Comparison of ENCODE assay signal across 21 mouse cellular contexts in genomic region chrX:113074823-113075222, GRCm38 (mm10).
"Had no signal": no experiment of that assay in that cellular context is flagged by ENCODE, and none has a peak within 500 bp of the region (broad histone marks: within the 10 kb centered on the region; RNA-seq: fewer than 3 reads in every experiment).

No protein-coding gene starts in this region.

- H3K9me3 ChIP-seq: liver, embryonic 15.5 days; lung, embryonic 15.5 days; midbrain, embryonic 10.5 days; midbrain, embryonic 12.5 days; neural tube, embryonic 13.5 days; neural tube, embryonic 15.5 days had no signal

- H3K4me1 ChIP-seq: liver, embryonic 15.5 days; lung, embryonic 15.5 days; midbrain, embryonic 10.5 days; midbrain, embryonic 12.5 days; neural tube, embryonic 13.5 days; neural tube, embryonic 15.5 days had no signal

- ATAC-seq: liver, postnatal 0 days; lung, postnatal 0 days; midbrain, embryonic 16.5 days had no signal

- H3K9ac ChIP-seq: liver, embryonic 15.5 days; liver, postnatal 0 days; lung, embryonic 15.5 days; midbrain, embryonic 12.5 days; neural tube, embryonic 13.5 days; neural tube, embryonic 15.5 days had no signal

- H3K4me3 ChIP-seq: liver, embryonic 15.5 days; lung, embryonic 15.5 days; midbrain, embryonic 10.5 days; midbrain, embryonic 12.5 days; myocyte; neural tube, embryonic 13.5 days; neural tube, embryonic 15.5 days had no signal

- H3K27ac ChIP-seq: liver, embryonic 15.5 days; lung, embryonic 15.5 days; midbrain, embryonic 10.5 days; midbrain, embryonic 12.5 days; neural tube, embryonic 13.5 days; neural tube, embryonic 15.5 days had no signal

- H3K27me3 ChIP-seq: liver, embryonic 15.5 days; lung, embryonic 15.5 days; midbrain, embryonic 12.5 days; neural tube, embryonic 13.5 days; neural tube, embryonic 15.5 days had no signal

- H3K36me3 ChIP-seq: liver, embryonic 15.5 days; lung, embryonic 15.5 days; neural tube, embryonic 13.5 days; neural tube, embryonic 15.5 days had no signal

- H3K4me2 ChIP-seq: liver, embryonic 15.5 days; lung, embryonic 15.5 days; midbrain, embryonic 12.5 days; neural tube, embryonic 13.5 days; neural tube, embryonic 15.5 days had no signal

- DNase-seq: liver, postnatal 0 days; lung, adult 2 months; lung, postnatal 4 days; midbrain, embryonic 14.5 days; retina, postnatal 1 day; right cerebral cortex, adult 18-20 months; right cerebral cortex, postnatal 25 days; right cerebral cortex, postnatal 4 days; spleen, adult 18-20 months; thymus, adult 18-20 months; thymus, postnatal 14 days; thymus, postnatal 36 days had no signal
